Mouse (Mus musculus) hindbrain, embryonic 11.5 days (tissue): ENCODE results near the gene Ccdc33. TPM values are rescaled to one million over a fixed set of nuclear protein-coding genes. Genes with fewer than 3 reads are reported as not detected.
A peak's percentile ranks its signal among the peaks of the same experiment; 100 is the strongest.

Source experiments
- ATAC-seq: fragments of 200-750 bp; cut with Nextera tagmentation; 2 replicates; pipeline ENCODE4 v1.8.0; 2017; ENCODE audit warnings: mild to moderate bottlenecking, moderate TSS enrichment, moderate library complexity; ENCODE audit not compliant: low FRiP score
- DNase-seq: peaks from one replicate; pipeline ENCODE4 v3.0.0-alpha.2; 2015; ENCODE audit warnings: low spot score
- H3K27ac ChIP-seq: fragments of 300-500 bp; sonication (generic); 2 replicates; pipeline ENCODE4 v1.5.1; 2014; ENCODE audit warnings: mild to moderate bottlenecking, low read depth, low read length
- H3K27me3 ChIP-seq: fragments of 300-500 bp; sonication (generic); 2 replicates; pipeline ENCODE4 v1.6.1; 2014; ENCODE audit warnings: mild to moderate bottlenecking, low read length, moderate library complexity, mixed read lengths; ENCODE audit not compliant: control insufficient read depth, insufficient read depth
- H3K36me3 ChIP-seq: fragments of 300-500 bp; sonication (generic); 2 replicates; pipeline ENCODE4 v1.6.1; 2014; ENCODE audit warnings: mild to moderate bottlenecking, low read length, moderate library complexity, mixed read lengths; ENCODE audit not compliant: control insufficient read depth, insufficient read depth
- H3K4me1 ChIP-seq: fragments of 300-500 bp; sonication (generic); replicated peaks from 2 replicates; pipeline ENCODE4 v1.6.1; 2014; ENCODE audit warnings: low read length, mixed read lengths; ENCODE audit not compliant: control insufficient read depth, insufficient read depth
- H3K4me2 ChIP-seq: fragments of 300-500 bp; sonication (generic); replicated peaks from 2 replicates; pipeline ENCODE4 v1.6.1; 2014; ENCODE audit warnings: mild to moderate bottlenecking, low read depth, low read length
- H3K4me3 ChIP-seq: fragments of 300-500 bp; sonication (generic); 2 replicates; pipeline ENCODE4 v1.5.1; 2014; ENCODE audit warnings: low read depth, low read length
- H3K9ac ChIP-seq: fragments of 300-500 bp; sonication (generic); 2 replicates; pipeline ENCODE4 v1.6.1; 2014; ENCODE audit warnings: low read depth, low read length
- H3K9me3 ChIP-seq: fragments of 300-500 bp; sonication (generic); 2 replicates; pipeline ENCODE4 v1.6.1; 2016; ENCODE audit warnings: low read length; ENCODE audit not compliant: control insufficient read depth
- WGBS: fragments of 180-500 bp; shearing (Covaris S2); extraction: QIAGEN DNeasy Blood & Tissue Kit; methylation state at CpG from one replicate; pipeline ENCODE4 v1.1.7; 2014; 5-methylcytosine and 5-hydroxymethylcytosine counted together
- polyA plus RNA-seq: library from polyadenylated mRNA; unstranded; fragments of >200 nt; fragmentation: Nextera tagmentation; extraction: Ambion mirVana; gene quantifications from 2 replicates; pipeline ENCODE4 v1.2.1, GENCODE M21; 2014

Ccdc33 gene
- polyA plus RNA-seq, 1 experiment from 2014 or later: 0.99 TPM

DNA sequence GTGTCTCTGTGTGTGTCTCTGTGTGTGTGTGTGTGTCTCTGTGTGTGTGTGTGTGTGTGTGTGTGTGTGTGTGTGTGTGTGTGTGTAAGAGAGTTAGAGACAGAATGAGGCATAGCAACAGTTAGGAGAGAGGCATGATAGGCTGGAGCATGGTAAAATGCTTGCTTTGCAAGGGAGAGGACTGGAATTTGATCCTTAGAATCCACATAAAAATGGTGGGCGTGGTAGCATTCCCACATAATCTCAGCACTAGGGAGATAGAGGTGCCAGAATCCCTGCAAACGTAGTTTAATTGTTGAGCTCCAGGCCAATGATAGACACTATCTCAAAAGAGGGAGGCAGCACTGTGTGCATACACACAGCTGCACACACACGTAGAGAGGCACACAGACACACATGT is 6.5 kb upstream of the Ccdc33 start:
- Histone ChIP-seq H3K4me1 (peaks cover 12% of the 10 kb centered on the region), H3K27ac (no peak overlapping the region), H3K4me3 (no peak overlapping the region), H3K27me3 (peaks cover 22% of the 10 kb centered on the region), H3K4me2 (no peak overlapping the region), H3K9ac (no peak overlapping the region), H3K9me3 (no peaks in the 10 kb centered on the region), H3K36me3 (no peaks in the 10 kb centered on the region)
- no peak for DNase-seq
- ATAC-seq: no peak
- 59% methylated on average over 3 of the region's 3 CpGs for WGBS

DNA sequence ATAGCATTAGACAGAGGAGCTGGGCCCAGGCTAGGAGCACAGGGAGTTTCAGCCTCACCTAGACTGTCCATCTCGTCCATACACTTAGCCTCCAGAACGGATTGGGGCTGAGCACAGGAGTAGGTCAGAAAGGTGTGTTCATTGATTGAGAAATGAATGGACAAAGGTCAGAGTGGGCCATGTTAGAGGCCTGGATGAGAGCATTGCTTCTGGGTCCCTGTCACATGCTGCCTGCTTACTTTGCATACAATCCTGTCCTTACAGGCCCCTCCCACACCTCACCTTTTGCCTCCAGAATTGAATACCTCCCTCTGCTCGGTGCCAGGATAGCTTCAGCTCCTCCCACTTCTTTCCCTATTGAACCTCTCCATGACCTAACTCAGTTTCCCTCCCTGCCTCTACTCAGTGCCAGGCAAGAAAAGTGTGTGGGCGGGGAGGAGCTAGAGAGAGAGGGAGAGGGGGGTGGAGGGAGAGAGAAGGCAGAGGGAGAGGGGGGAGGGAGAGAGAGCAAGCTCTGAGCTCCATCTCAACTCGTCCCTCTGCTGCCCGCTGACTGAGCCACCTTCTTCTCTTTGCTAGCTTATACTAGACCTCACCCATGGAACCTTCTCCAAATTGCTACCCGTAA is 2.5 kb downstream of the Ccdc33 start:
- no peaks in the 10 kb centered on the region for H3K9me3 ChIP-seq
- no peak overlapping the region; the same call in 1 of the 2 replicates for H3K27ac ChIP-seq
- no peaks in the 10 kb centered on the region for H3K36me3 ChIP-seq
- ATAC-seq: no peak
- no peak overlapping the region for H3K4me2 ChIP-seq
- no peak overlapping the region for H3K9ac ChIP-seq
- no peak for DNase-seq
- H3K4me3 ChIP-seq: no peak overlapping the region
- H3K4me1 ChIP-seq: peaks cover 34% of the 10 kb centered on the region
- WGBS: 28% methylated on average over 7 of the region's 7 CpGs
- peaks cover 10% of the 10 kb centered on the region for H3K27me3 ChIP-seq

DNA sequence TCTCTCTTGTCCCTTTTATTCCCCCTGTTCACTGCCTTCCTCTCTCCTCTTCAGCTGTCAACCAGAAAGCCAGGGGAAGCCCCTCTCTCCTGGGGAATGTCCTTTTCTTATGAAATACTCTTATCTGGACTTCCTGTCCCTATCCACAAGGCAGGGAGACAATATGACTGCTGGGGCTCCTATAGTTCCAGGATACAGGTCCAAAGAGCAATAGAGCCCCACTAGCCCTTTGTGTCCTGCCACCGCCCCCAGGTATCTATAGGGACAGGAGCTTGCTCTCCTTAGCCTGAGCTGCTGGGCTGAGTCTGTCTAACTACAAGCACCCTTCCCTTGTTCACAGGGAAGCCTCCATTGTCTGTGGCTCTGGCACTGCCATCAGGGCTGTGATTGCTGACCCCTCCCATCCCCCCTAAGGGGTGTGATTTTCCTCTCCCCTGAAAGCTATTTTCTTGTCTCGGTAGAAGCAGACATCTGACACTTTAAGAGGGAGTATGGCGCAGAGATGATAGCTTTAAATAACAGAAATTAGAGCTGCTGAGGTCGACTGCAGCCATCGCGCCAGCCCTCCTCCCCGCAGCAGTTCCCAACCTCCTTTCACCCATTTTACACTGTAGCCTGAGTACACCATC is 3.2 kb downstream of the Ccdc33 start:
- DNase-seq: peak; percentile 32
- no peak for ATAC-seq

GRCm38 (mm10) chr9:58114019-58114418 is 4.6 kb downstream of the Ccdc33 start:
- ATAC-seq (no peak), DNase-seq (peak; percentile 30)
- Histone ChIP-seq H3K4me2 (no peak overlapping the region), H3K9me3 (no peaks in the 10 kb centered on the region), H3K4me1 (peaks cover 34% of the 10 kb centered on the region), H3K36me3 (no peaks in the 10 kb centered on the region), H3K27me3 (peaks cover 10% of the 10 kb centered on the region), H3K4me3 (no peak overlapping the region), H3K9ac (no peak overlapping the region), H3K27ac (peak overlapping the region; percentile 95)
- 3% methylated on average over 9 of the region's 9 CpGs for WGBS

More for the DNA sequence above, 3.2 kb downstream of the Ccdc33 start:
- no peaks in the 10 kb centered on the region for H3K36me3 ChIP-seq
- H3K4me3 ChIP-seq: no peak overlapping the region
- H3K27ac ChIP-seq: peak overlapping the region; percentile 53; the same call in 1 of the 2 replicates
- H3K4me1 ChIP-seq: peaks cover 34% of the 10 kb centered on the region
- no peak overlapping the region for H3K4me2 ChIP-seq
- no peaks in the 10 kb centered on the region for H3K9me3 ChIP-seq
- 26% methylated on average over 7 of the region's 7 CpGs for WGBS
- peaks cover 10% of the 10 kb centered on the region for H3K27me3 ChIP-seq
- no peak overlapping the region for H3K9ac ChIP-seq

DNA sequence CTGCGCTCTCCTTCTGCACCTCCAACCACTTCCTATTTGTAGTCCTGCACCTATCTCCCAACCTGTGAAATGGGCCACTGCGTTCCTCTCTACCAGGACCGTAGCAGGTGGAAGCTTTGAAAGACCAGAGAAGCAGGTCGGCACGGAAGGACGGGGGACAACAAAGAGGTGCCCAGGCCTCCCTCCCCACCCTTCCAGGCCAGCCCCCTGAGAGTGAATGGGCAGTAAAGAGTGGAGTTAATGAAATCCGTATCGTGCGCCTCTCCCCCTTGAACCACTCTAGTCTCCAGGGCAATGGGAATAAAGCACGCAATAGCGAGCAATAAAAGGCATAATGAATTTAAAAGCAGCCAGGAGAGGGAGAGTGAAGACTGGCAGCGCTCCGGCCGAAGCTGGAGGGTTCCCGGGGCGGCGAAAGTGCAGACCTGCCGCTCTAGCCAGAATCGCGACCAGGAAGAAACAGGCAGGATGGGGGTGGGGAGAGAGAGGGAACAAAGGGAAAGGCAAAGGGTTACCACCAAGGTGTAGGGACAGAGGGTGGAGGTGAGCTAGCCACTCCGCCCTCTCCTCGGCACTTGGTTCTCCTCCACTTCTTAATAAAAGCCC is 5.2 kb downstream of the Ccdc33 start:
- peaks cover 34% of the 10 kb centered on the region for H3K4me1 ChIP-seq
- no peak overlapping the region; the same call in 1 of the 2 replicates for H3K4me3 ChIP-seq
- ATAC-seq (peak; percentile 60; the same call in 1 of the 2 replicates), DNase-seq (peak; percentile 67)
- peak overlapping the region; percentile 35 for H3K9ac ChIP-seq
- H3K27ac ChIP-seq: peak overlapping the region; percentile 95
- no peaks in the 10 kb centered on the region for H3K9me3 ChIP-seq
- H3K27me3 ChIP-seq: peaks cover 10% of the 10 kb centered on the region
- H3K36me3 ChIP-seq: no peaks in the 10 kb centered on the region
- under 1% methylated on average over 22 of the region's 22 CpGs for WGBS
- H3K4me2 ChIP-seq: peak overlapping the region; percentile 32

DNA sequence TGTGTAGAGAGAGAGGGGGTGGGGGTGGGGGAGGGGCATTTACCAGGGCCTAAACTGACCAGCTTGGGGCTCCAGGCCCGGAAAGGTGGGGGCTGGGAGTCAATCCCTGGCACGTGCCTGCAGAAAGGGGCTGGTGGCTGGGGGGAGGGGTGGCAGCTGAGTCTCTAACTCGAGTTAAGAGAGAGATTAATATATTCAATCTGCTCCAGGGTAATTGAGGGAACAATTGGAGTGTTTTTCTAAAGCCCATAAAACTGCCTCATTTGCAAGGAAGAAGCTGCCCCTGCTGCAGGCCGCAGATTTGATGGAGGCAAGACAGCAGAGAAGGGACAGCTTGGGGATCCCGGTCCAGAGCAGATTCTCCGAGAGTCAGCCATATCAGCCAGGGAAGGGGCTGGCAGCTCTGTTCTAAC is 5.8 kb downstream of the Ccdc33 start:
- H3K4me3 ChIP-seq: no peak overlapping the region; the same call in 1 of the 2 replicates
- peaks cover 10% of the 10 kb centered on the region for H3K27me3 ChIP-seq
- no peaks in the 10 kb centered on the region for H3K9me3 ChIP-seq
- peak overlapping the region; percentile 95 for H3K27ac ChIP-seq
- DNase-seq (peak; percentile 84), ATAC-seq (peak; percentile 62)
- H3K4me1 ChIP-seq: peaks cover 34% of the 10 kb centered on the region
- peak overlapping the region; percentile 35 for H3K9ac ChIP-seq
- peak overlapping the region; percentile 32 for H3K4me2 ChIP-seq
- WGBS: 0% methylated on average over 6 of the region's 6 CpGs
- H3K36me3 ChIP-seq: no peaks in the 10 kb centered on the region

- 5% methylated on average over 6 of the region's 6 CpGs for WGBS
- peaks cover 36% of the 10 kb centered on the region for H3K4me1 ChIP-seq
Measured at GRCm38 (mm10) chr9:58112321-58112751, 6.3 kb downstream of the Ccdc33 start.

DNA sequence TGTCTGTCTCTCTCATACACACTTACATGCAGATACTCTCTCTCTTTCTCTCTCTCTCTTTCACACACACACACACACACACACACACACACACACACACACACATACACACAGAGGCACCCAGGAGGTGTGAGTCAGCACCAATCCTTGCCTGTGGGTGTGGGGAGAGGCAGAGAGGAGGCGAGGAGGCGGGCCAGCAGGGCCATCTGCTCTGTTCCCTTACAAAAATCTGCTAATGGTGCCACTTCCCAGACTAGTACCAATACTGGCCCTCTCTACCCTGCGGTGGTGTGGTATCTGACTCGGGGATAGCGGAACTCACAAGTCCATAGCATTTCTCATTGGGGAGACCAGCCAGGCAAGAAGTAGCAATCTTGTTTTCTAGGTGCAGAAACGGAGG is 7.2 kb downstream of the Ccdc33 start:
- H3K36me3 ChIP-seq: no peaks in the 10 kb centered on the region
- H3K9ac ChIP-seq: no peak overlapping the region
- DNase-seq: no peak
- H3K27me3 ChIP-seq: peaks cover 5% of the 10 kb centered on the region
- no peak for ATAC-seq
- no peak overlapping the region for H3K4me3 ChIP-seq
- 55% methylated on average over 6 of the region's 6 CpGs for WGBS
- no peaks in the 10 kb centered on the region for H3K9me3 ChIP-seq
- H3K27ac ChIP-seq: peak overlapping the region; percentile 95
- H3K4me2 ChIP-seq: no peak overlapping the region
- H3K4me1 ChIP-seq: peaks cover 34% of the 10 kb centered on the region

More at GRCm38 (mm10) chr9:58112321-58112751, 6.3 kb downstream of the Ccdc33 start:
- Histone ChIP-seq H3K9me3 (no peaks in the 10 kb centered on the region), H3K27ac (peak overlapping the region; percentile 95), H3K4me2 (peak overlapping the region; percentile 32; the same call in 1 of the 2 replicates), H3K27me3 (peaks cover 9% of the 10 kb centered on the region), H3K36me3 (no peaks in the 10 kb centered on the region), H3K9ac (peak overlapping the region; percentile 34), H3K4me3 (no peak overlapping the region)
- ATAC-seq (peak; percentile 76), DNase-seq (peak; percentile 63)
